In the genomic region with DNA sequence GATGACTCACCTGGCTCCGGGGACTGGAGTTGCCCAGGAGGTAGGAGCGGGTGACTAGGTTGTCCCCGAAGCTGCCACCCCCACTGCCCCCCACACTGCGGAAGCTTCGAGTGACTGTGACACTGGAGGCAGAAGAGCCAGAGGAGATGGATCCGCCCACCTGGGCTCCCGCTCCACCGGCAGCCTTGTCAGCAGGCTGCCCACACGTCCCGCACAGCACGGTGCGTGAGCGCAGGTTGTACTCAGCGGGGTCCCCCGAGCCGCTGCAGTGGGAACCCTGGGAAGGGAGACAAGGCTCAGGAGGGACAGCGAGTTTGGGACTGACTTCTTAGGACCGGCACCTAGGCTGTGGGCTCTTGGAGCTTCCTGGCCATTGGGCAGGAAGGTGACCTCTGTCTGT, we compare ENCODE assay signal across 17 mouse cellular contexts. TPM values are rescaled to one million over a fixed set of nuclear protein-coding genes. Genes with fewer than 3 reads are reported as not detected.
A peak's percentile ranks its signal among the peaks of the same experiment; 100 is the strongest.
DNase-seq lines count a peak whose midpoint lies in the region; ATAC-seq and TF ChIP-seq lines count a peak whose summit lies in the region.
"Had no signal": no experiment of that assay in that cellular context is flagged by ENCODE, and none has a peak within 500 bp of the region (broad histone marks: within the 10 kb centered on the region; RNA-seq: fewer than 3 reads in every experiment).

No protein-coding gene starts in this region.

- peaks cover 68% of the 10 kb centered on the region for H3K36me3 ChIP-seq in heart, embryonic 13.5 days
- H3K36me3 ChIP-seq in liver, embryonic 11.5 days (ENCODE audit: control insufficient read depth, insufficient read depth, low read length) = peaks cover 26% of the 10 kb centered on the region
- peaks cover 19% of the 10 kb centered on the region for H3K36me3 ChIP-seq in stomach, embryonic 14.5 days (ENCODE audit: control insufficient read depth, insufficient read depth, low read length)
- H3K36me3 ChIP-seq in stomach, postnatal 0 days (ENCODE audit: control insufficient read depth, insufficient read depth, low read length) = peaks cover 44% of the 10 kb centered on the region

- no peaks in the 10 kb centered on the region for H3K9me3 ChIP-seq in heart, embryonic 13.5 days
- no peaks in the 10 kb centered on the region for H3K9me3 ChIP-seq in liver, embryonic 11.5 days (ENCODE audit: control insufficient read depth, low read length)
- H3K9me3 ChIP-seq in stomach, embryonic 14.5 days (ENCODE audit: control insufficient read depth, low read depth, low read length) = no peaks in the 10 kb centered on the region
- no peaks in the 10 kb centered on the region for H3K9me3 ChIP-seq in stomach, postnatal 0 days (ENCODE audit: control insufficient read depth, low read length)
- H3K9me3 ChIP-seq: heart, embryonic 10.5 days; limb, embryonic 15.5 days had no signal

- H3K27ac ChIP-seq in heart, embryonic 13.5 days (replicated peaks) = no peak overlapping the region
- no peak overlapping the region for H3K27ac ChIP-seq in liver, embryonic 11.5 days (ENCODE audit: low read depth, low read length)
- no peak overlapping the region for H3K27ac ChIP-seq in stomach, embryonic 14.5 days (ENCODE audit: low read length)
- H3K27ac ChIP-seq in stomach, postnatal 0 days (replicated peaks) = no peak overlapping the region
- H3K27ac ChIP-seq in olfactory bulb, adult 2 months (ENCODE audit: insufficient read depth, low read depth, low read length) = peak overlapping the region; percentile 24
- H3K27ac ChIP-seq: heart, embryonic 10.5 days had no signal

- no peak for ATAC-seq in heart, embryonic 13.5 days (ENCODE audit: extremely low read depth, insufficient number of reproducible peaks, low FRiP score, low TSS enrichment)
- no peak for ATAC-seq in liver, embryonic 11.5 days (replicated peaks; ENCODE audit: low FRiP score)
- ATAC-seq in stomach, embryonic 14.5 days (ENCODE audit: insufficient number of reproducible peaks, insufficient read depth, low FRiP score, low read depth) = no peak
- no peak for ATAC-seq in stomach, postnatal 0 days (ENCODE audit: low FRiP score, low TSS enrichment)

- 48% methylated on average over 18 of the region's 18 CpGs for WGBS in heart, embryonic 13.5 days
- WGBS in liver, embryonic 11.5 days = 45% methylated on average over 18 of the region's 18 CpGs
- WGBS in stomach, embryonic 14.5 days = 45% methylated on average over 18 of the region's 18 CpGs
- WGBS in stomach, postnatal 0 days = 59% methylated on average over 16 of the region's 18 CpGs
- WGBS in olfactory bulb, adult 2 months = 23% methylated on average over 18 of the region's 18 CpGs

- peaks cover 12% of the 10 kb centered on the region for H3K4me1 ChIP-seq in heart, embryonic 13.5 days
- peaks cover 11% of the 10 kb centered on the region for H3K4me1 ChIP-seq in liver, embryonic 11.5 days (replicated peaks; ENCODE audit: control insufficient read depth, insufficient read depth, low read length)
- H3K4me1 ChIP-seq in stomach, embryonic 14.5 days (ENCODE audit: control insufficient read depth, insufficient read depth, low read length) = 0 out of 2 replicates have a peak, but pooled peaks cover 4% of the 10 kb centered on the region
- H3K4me1 ChIP-seq in stomach, postnatal 0 days (replicated peaks; ENCODE audit: control insufficient read depth, insufficient read depth) = no peaks in the 10 kb centered on the region
- H3K4me1 ChIP-seq in olfactory bulb, adult 2 months (ENCODE audit: control insufficient read depth, insufficient read depth, low read length) = peaks cover 24% of the 10 kb centered on the region

- TF ChIP-seq POLR2A in olfactory bulb, adult 2 months (IDR thresholded peaks at IDR 0.05; ENCODE audit: insufficient read depth, low read depth, low read length) = no peak

- no peak for TF ChIP-seq CTCF in stomach, postnatal 0 days (IDR thresholded peaks at IDR 0.05; ENCODE audit: low read depth)
- no peak for TF ChIP-seq CTCF in olfactory bulb, adult 2 months (IDR thresholded peaks at IDR 0.05; ENCODE audit: insufficient read depth, low read depth, low read length)

- no peak for DNase-seq in heart, postnatal 36 days
- peak; percentile 30 for DNase-seq in liver, embryonic 11.5 days (ENCODE audit: low spot score)
- no peak for DNase-seq in liver
- DNase-seq in stomach, postnatal 0 days (ENCODE audit: low spot score) = no peak
- DNase-seq in adrenal gland, adult 8-10 months = no peak
- DNase-seq: adrenal gland, postnatal 14 days; cerebellum, adult 9-10 months; kidney, adult 2 months; kidney, postnatal 10 days; layer of hippocampus, postnatal 36 days; lung, postnatal 10 days; midbrain, embryonic 14.5 days had no signal

- H3K4me3 ChIP-seq in heart, embryonic 13.5 days = no peak overlapping the region
- H3K4me3 ChIP-seq in liver, embryonic 11.5 days (ENCODE audit: low read depth, low read length) = no peak overlapping the region
- no peak overlapping the region for H3K4me3 ChIP-seq in stomach, embryonic 14.5 days (ENCODE audit: low read depth, low read length)
- H3K4me3 ChIP-seq in stomach, postnatal 0 days (ENCODE audit: low read depth, low read length) = no peak overlapping the region
- H3K4me3 ChIP-seq in olfactory bulb, adult 2 months (ENCODE audit: insufficient read depth, low read depth, low read length) = no peak overlapping the region
- H3K4me3 ChIP-seq: heart, embryonic 10.5 days; limb, embryonic 15.5 days had no signal

- intact Hi-C loops in heart, postnatal 36 days (cut with DNase I) = no loop called here

- no peak for TF ChIP-seq EP300 in stomach, postnatal 0 days (optimal IDR thresholded peaks at IDR 0.05)

- no peak overlapping the region for H3K4me2 ChIP-seq in heart, embryonic 13.5 days
- no peak overlapping the region for H3K4me2 ChIP-seq in liver, embryonic 11.5 days
- no peak overlapping the region for H3K4me2 ChIP-seq in stomach, embryonic 14.5 days (replicated peaks; ENCODE audit: low read depth, low read length)
- H3K4me2 ChIP-seq in stomach, postnatal 0 days (replicated peaks; ENCODE audit: low read depth) = no peak overlapping the region
- H3K4me2 ChIP-seq: limb, embryonic 15.5 days had no signal

- H3K27me3 ChIP-seq in heart, embryonic 13.5 days (replicated peaks) = peaks cover 56% of the 10 kb centered on the region
- peaks cover 42% of the 10 kb centered on the region for H3K27me3 ChIP-seq in liver, embryonic 11.5 days (replicated peaks; ENCODE audit: control insufficient read depth, insufficient read depth, low read length)
- no peaks in the 10 kb centered on the region for H3K27me3 ChIP-seq in stomach, embryonic 14.5 days (ENCODE audit: control insufficient read depth, insufficient read depth, low read length)
- H3K27me3 ChIP-seq in stomach, postnatal 0 days (ENCODE audit: control insufficient read depth, insufficient read depth, low read length) = no peaks in the 10 kb centered on the region

- 0 out of 2 replicates have a peak overlapping the region, but pooled peaks have one; percentile 4 for H3K9ac ChIP-seq in heart, embryonic 13.5 days
- H3K9ac ChIP-seq in liver, embryonic 11.5 days (ENCODE audit: low read depth, low read length) = no peak overlapping the region
- 0 out of 2 replicates have a peak overlapping the region, but pooled peaks have one; percentile 10 for H3K9ac ChIP-seq in stomach, embryonic 14.5 days (replicated peaks; ENCODE audit: low read depth, low read length)
- H3K9ac ChIP-seq in stomach, postnatal 0 days (ENCODE audit: low read length) = no peak overlapping the region
- H3K9ac ChIP-seq: limb, embryonic 15.5 days had no signal

RNA-seq across cellular contexts. Expression of a gene that starts 21.4 kb away (rescaled TPM):
- 1.3 and 1.7 TPM in 2 replicates for polyA plus RNA-seq in heart, embryonic 13.5 days (2015; fragmentation: Nextera tagmentation; extraction: Ambion mirVana)
- 1 to 10 TPM; 3.1 to 3.6 TPM for total RNA-seq in heart, postnatal 36 days (2021)
- 14.3 and 19.0 TPM in 2 replicates for polyA plus RNA-seq in liver, embryonic 11.5 days (2014; fragmentation: Nextera tagmentation; extraction: Ambion mirVana)
- polyA plus RNA-seq in stomach, embryonic 14.5 days (2014; fragmentation: Nextera tagmentation; extraction: Ambion mirVana) = 8.9 and 11.8 TPM in 2 replicates
- polyA plus RNA-seq in stomach, postnatal 0 days (2015; fragmentation: Nextera tagmentation; extraction: Ambion mirVana) = 27.9 and 32.7 TPM in 2 replicates
- polyA plus RNA-seq in olfactory bulb, adult 2 months (2012; ENCODE audit: insufficient read depth, insufficient read length, low replicate concordance, missing spikeins) = not detected in 2 replicates
- total RNA-seq in adrenal gland, adult 8-10 months (2022) = 10 to 100 TPM; 12.2 to 14.0 (median 12.5) TPM

RNA-seq across cellular contexts. Expression of a gene that starts 27.4 kb away (rescaled TPM):
- 86.7 and 97.1 TPM in 2 replicates for polyA plus RNA-seq in heart, embryonic 13.5 days (2015; fragmentation: Nextera tagmentation; extraction: Ambion mirVana)
- total RNA-seq in heart, postnatal 36 days (2021) = 100 to 1,000 TPM; 121 to 130 TPM
- polyA plus RNA-seq in liver, embryonic 11.5 days (2014; fragmentation: Nextera tagmentation; extraction: Ambion mirVana) = 155 and 157 TPM in 2 replicates
- 128 and 148 TPM in 2 replicates for polyA plus RNA-seq in stomach, embryonic 14.5 days (2014; fragmentation: Nextera tagmentation; extraction: Ambion mirVana)
- polyA plus RNA-seq in stomach, postnatal 0 days (2015; fragmentation: Nextera tagmentation; extraction: Ambion mirVana) = 250 and 267 TPM in 2 replicates
- polyA plus RNA-seq in olfactory bulb, adult 2 months (2012; ENCODE audit: insufficient read depth, insufficient read length, low replicate concordance, missing spikeins) = not detected in 2 replicates
- total RNA-seq in adrenal gland, adult 8-10 months (2022) = 100 to 1,000 TPM in 3 of 4 experiments, 10 to 100 TPM in 1; 88.2 to 134 (median 124) TPM

RNA-seq across cellular contexts. Expression of a gene that starts 49.9 kb away (rescaled TPM):
- 9.9 and 10.1 TPM in 2 replicates for polyA plus RNA-seq in heart, embryonic 13.5 days (2015; fragmentation: Nextera tagmentation; extraction: Ambion mirVana)
- total RNA-seq in heart, postnatal 36 days (2021) = under 1 TPM; 0.22 to 0.58 TPM
- 9.4 and 10.2 TPM in 2 replicates for polyA plus RNA-seq in liver, embryonic 11.5 days (2014; fragmentation: Nextera tagmentation; extraction: Ambion mirVana)
- 25.2 and 26.3 TPM in 2 replicates for polyA plus RNA-seq in stomach, embryonic 14.5 days (2014; fragmentation: Nextera tagmentation; extraction: Ambion mirVana)
- 3.3 and 3.4 TPM in 2 replicates for polyA plus RNA-seq in stomach, postnatal 0 days (2015; fragmentation: Nextera tagmentation; extraction: Ambion mirVana)
- not detected in 2 replicates for polyA plus RNA-seq in olfactory bulb, adult 2 months (2012; ENCODE audit: insufficient read depth, insufficient read length, low replicate concordance, missing spikeins)
- 1 to 10 TPM; 2.8 to 4.3 (median 3.9) TPM for total RNA-seq in adrenal gland, adult 8-10 months (2022)

RNA-seq across cellular contexts. Expression of a gene that starts 57.4 kb away (rescaled TPM):
- 12.0 and 12.5 TPM in 2 replicates for polyA plus RNA-seq in heart, embryonic 13.5 days (2015; fragmentation: Nextera tagmentation; extraction: Ambion mirVana)
- total RNA-seq in heart, postnatal 36 days (2021) = 10 to 100 TPM; 11.6 to 15.6 TPM
- polyA plus RNA-seq in liver, embryonic 11.5 days (2014; fragmentation: Nextera tagmentation; extraction: Ambion mirVana) = 20.6 and 20.7 TPM in 2 replicates
- polyA plus RNA-seq in stomach, embryonic 14.5 days (2014; fragmentation: Nextera tagmentation; extraction: Ambion mirVana) = 18.2 and 18.4 TPM in 2 replicates
- polyA plus RNA-seq in stomach, postnatal 0 days (2015; fragmentation: Nextera tagmentation; extraction: Ambion mirVana) = 9.7 and 9.8 TPM in 2 replicates
- not detected in 2 replicates for polyA plus RNA-seq in olfactory bulb, adult 2 months (2012; ENCODE audit: insufficient read depth, insufficient read length, low replicate concordance, missing spikeins)
- 10 to 100 TPM; 44.3 to 50.8 (median 47.0) TPM for total RNA-seq in adrenal gland, adult 8-10 months (2022)

Comparison
In these comparisons a context has a peak if more than half of its experiments do, and no peak if none do; other contexts are left out.
1. H3K9ac ChIP-seq: peak in heart, embryonic 13.5 days (single experiment) and stomach, embryonic 14.5 days (single experiment); none in liver, embryonic 11.5 days (single experiment) and stomach, postnatal 0 days (single experiment).
2. RNA of a gene that starts 27.4 kb away (polyA plus RNA-seq): 250 to 267 TPM in stomach, postnatal 0 days, 155 to 157 TPM in liver, embryonic 11.5 days, 128 to 148 TPM in stomach, embryonic 14.5 days and 86.7 to 97.1 TPM in heart, embryonic 13.5 days; not detected in olfactory bulb, adult 2 months; every median in the first group is over 10 times any median in the second.